Mouse (Mus musculus) erythroblast, embryonic 14.5 days (primary cell): Measurements from ENCODE around the gene Cacnb1.

ENCODE experiments used
- GATA1 ChIP-seq: IDR thresholded peaks from 2 replicates; pipeline ENCODE4 v1.6.1; 2012; ENCODE audit warnings: low read length, inconsistent platforms, mixed read lengths
- TAL1 ChIP-seq: IDR thresholded peaks from 3 replicates; pipeline ENCODE4 v1.6.1; 2012; ENCODE audit warnings: low read length, inconsistent platforms, mixed read lengths

GRCm38 (mm10) chr11:98012831-98013230 lies 10.0 kb downstream of the Cacnb1 start:
- TF ChIP-seq GATA1 (no peak), TAL1 (no peak)
